Mouse (Mus musculus) spleen, postnatal 10 days (tissue): Measurements from ENCODE around the gene Igsf8.

ENCODE experiments used
- DNase-seq, 2 experiments: peaks; one replicate each; pipeline ENCODE4 v3.0.0; 2021 to 2022; ENCODE audit warnings: low spot score in 2 of 2

The Igsf8 gene

DNA sequence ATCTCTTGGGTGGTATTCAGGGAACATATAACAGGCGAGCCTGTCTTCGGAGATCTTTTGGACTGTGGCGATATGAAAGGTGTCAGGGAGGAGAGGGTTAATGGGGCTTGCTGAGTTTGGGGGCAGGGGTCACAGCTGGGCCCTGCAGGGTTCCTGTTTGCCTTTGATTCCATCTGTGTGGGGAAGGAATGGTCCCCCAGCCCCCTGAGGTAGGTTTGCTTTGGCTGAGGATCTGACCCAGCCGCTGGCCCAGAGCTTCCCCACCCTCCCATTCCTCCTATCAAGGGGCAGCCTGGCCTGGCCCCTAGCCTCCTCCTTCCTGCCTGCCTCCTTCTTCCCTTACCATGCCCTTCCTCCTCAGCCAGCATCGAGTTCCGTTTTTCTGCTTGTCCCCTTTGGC, 41.4 kb downstream of the Igsf8 start:
- no peak for DNase-seq

DNA sequence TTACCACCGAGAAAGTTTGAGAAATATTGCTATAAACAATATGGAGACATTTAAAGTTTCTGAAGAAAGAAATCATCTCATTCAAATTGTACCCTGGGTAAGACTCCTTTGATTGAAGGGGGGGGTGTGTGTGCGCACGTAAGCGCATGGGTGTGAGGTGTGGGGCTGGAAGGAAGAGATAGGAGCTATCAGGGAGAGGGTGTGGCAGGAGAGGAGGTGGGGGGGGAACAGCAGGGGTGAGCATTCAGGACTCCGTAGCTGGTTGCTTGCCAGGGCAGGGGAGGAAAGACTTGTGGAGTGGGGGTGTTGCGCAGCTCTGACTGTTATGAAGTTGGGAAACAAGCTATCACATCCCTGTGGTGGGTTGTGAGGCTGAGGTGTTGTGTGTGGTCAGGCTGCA, 43.0 kb downstream of the Igsf8 start:
- DNase-seq: no peak

DNA sequence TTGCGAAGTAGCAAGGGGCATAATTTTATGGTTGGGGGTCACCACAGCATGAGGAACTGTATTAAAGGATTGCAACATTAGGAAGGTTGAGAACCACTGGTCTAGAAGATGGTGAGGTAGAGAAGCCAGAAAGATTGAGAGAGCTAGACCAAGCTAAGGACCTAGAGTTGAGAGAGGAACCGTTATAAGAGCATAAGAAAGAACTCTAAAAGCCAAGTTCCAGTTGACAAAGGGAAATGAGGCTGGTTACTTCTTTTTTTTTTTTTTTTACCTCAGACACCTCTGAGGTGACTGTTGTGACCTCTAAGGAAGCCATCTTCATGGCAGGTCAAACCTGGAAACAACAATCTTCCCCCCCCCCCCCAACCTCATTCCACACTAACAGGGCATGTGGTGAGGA, 43.7 kb downstream of the Igsf8 start:
- DNase-seq: no peak

DNA sequence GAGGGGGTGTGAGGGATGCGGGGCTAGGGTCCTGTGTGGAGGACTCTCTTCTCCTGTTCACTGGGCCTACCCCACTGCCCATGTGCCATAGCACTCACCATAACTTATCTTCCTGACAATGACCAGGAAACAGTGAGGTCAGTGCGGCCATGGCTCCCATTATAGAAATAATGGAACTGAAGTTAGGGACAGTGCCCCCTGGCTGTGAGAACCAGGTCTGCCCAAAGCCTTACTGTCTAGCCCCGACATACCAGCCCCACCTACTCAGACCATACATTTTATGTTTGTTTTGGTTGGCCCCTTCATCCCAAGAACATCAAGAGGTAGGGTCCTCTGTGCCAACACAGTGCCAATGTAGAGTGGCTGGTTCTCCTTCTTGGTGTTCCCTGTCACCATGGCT, 44.2 kb downstream of the Igsf8 start:
- DNase-seq: peak in 1 of 2 experiments; percentile 45

DNA sequence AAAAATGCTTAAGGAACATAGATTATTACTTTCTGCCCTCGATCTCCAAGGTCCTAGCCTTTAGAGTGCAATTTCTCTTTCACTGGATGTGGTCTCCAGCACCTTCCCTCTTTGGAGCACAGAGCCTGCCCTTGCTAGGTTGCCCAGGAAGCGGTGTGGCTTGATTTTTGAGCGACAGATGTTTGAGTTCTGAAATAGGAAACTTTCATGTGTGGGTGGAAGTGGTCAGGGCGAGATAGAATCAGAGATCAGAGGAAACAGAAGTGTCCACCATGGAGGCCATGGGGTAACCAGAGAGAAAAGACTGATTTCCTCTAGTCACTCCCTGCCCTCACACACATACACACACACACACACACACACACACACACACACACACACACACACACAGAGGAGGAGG, 44.8 kb downstream of the Igsf8 start:
- no peak for DNase-seq

DNA sequence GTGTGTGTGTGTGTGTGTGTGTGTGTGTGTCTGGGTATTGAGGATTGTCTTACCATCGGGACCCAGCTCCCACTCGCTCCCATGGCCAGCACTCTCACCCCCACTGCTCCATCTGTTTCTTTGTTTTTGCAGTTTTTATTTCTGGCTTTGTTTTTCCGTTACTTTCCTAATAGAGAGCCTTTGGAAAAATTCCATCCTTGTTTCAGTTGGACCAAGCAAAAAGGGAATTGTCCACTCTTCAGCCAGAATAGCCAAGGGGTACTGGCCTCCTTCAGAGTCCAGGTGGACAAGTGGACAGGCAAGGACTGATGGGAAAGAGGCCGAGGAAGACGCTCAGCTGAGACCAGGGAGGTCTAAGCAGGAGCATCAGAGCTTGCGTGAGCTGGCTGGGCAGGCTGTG, 45.4 kb downstream of the Igsf8 start:
- no peak for DNase-seq

DNA sequence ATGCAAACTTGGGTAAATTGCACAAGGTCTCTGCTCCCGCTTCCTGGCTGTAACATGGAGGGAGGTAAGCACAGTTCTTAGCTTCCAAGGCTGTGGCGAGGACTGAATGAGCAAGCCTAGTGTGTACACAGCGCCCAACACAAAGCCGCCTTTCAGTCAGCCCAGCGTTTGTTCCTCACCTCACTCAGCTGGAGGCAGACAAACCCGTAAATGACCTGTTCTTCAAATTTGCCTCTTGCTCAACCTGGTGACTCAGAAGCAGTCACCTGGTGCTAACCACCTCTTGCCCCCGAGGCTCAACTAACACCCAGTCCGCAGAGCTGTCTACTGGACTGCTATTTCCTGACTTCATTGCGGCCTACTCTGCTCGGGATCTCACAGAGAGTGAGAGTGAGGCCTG, 46.5 kb downstream of the Igsf8 start:
- no peak for DNase-seq

DNA sequence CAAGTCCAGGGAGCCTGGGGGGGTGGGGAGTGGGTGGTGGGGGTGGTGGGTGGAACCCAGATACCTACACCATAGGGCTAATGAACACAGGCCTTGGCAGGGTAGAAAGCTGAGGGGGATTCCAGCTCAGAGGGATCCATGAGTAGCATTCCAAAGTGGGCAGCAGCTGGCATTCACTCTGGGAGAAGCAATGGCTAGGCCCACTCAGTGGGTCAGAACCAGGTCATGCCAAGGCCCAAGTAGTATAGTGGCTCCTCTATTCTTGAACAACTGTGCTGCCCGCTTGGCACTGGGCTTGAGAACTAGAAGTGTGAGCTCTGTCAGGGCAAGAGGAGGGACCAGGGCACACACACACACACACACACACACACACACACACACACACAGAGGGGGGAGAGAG, 47.0 kb downstream of the Igsf8 start:
- DNase-seq: no peak

DNA sequence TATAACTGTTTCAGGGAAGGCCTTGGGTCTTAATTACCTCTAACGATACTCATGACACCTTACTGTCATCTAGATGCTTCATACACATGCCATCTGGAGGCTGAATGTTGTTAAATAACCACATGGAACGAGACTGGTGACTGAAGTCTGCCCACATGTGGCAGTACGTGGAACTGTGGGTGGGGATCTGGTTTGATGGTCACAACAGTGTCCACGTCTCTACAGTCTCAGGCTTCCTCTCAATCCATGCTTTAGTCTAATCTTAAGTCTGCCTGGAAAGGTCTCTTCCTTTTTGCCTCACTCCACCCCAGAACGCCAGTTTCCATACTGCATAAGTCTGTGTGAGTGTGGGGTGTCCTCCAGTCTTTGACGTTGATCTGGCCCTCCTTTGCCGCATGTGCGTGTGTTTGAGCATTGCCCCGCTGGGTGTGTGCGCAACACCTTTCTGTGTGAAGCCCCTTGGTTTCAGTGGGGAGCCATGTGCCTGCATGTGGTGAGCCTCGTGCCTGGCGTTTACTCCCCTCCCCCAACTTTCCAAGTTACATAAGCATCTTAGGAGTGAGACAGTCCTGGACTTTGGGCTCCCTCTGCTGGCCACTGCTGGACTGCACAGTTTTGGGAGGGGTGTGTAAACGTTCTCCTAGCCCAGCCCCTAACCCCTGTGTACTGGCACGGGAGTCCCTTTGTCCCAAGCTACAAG, 48.4 kb downstream of the Igsf8 start:
- peak; percentile 80 to 88 for DNase-seq

DNA sequence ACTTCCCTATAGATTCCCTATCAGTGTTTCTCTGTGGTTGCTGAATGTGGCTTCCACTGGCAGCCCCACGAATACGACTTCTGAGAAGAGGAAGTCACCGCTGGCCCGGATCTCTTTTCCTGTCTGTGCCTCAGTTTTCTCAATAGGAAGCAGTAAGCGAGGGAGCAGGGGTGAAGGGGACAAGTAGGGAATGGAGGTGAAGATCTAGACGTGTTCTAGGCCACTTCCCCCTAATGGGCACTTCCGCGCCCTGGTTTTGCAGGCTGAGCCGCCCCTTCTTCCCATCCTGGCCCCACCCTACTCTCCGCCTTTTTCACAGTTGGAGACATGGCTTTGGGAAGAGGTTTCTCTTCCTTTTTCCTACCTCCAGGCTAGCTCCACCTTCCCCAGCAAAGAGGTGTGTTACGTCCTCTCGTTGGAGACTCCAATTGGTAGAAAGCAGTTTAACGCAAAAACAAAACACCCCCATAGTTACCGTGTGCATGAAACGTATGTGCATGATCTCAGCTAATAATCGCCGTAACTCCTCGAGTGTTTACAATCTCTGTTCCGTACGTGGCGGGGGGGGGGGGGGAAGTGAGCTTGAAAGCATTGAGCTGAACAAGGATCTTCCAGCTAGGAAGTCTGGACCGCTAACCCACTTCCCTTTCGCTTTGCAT, 49.9 kb downstream of the Igsf8 start:
- peak in 1 of 2 experiments; percentile 43 for DNase-seq

DNA sequence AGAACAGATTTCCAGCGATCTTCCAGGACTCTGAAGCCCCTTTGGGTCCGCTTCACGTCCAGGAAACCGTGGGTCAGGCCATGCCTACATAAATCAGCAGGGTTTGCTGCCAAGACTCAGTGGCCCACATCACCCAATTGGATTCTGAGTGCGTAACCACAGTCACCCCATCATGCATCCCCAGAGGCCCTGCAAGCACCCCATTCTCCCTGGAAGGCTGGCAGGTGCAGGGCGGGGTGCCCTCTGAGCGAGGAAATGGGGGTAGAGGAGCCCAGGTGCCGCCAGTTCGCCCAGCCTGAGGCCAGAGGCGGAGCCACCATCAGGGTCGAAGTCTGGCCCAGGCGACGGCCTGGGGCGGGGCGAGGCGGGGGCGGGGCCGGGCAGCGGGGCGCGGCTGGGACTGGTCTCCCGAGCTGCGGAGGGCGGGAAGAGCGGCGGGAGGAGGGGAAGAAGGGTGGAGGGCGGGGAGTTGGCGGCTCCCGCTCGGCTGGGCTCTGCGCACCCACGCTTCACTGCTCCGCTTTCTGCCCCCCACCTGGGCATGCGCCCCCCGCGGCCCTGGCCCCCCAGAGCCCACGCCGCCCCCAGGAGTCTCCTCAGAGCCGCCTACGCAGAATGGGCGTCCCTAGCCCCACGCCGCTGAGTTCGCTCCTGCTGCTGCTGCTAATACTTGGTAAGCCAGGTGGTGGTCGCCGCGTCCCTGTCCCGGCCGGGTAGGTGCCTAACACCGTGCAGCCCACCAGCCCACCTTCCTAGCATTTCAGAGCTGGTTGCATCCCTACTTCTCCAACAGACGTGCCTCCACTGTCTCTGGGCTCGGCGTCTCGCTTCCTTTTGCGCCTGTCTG, 50.7 kb downstream of the Igsf8 start:
- DNase-seq: peak; percentile 81 to 90

DNA sequence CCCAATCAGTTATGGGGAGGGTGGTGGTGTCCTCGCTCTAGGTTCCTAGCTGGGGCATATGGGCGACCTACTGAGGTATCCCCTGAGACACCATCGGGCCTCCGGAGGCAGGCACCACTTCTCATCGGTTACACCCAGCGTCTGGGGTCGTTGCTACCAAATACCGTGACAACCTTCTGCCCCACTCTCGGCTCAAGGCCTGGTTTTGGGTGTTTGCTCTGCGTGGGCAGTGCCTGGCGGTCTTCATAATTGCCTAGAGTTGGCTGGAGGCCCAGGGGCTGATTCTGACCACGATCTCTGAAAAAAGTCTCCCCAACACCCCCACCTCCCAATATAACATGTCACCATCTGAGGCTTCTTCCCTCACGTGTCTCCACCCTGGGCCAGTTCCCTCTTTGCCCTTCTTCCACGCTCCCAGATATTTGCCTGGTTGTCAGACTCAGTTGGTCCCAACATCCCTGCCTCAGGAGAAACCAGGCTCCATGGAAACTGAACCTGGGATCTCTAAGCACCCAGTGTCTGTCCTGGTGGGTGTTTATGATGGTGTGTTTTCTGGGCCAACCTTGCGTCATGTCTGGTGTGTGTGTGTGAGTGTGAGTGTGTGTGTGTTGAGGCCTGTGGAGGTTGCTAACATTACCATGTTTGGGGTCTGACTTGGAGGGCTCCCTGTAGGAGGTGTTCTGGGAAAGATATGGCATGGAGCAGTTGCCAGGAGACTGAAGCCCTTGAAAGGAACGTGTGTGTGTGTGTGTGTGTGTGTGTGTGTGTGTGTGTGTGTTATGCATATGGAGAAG, 51.5 kb downstream of the Igsf8 start:
- DNase-seq: peak in 1 of 2 experiments; percentile 64

DNA sequence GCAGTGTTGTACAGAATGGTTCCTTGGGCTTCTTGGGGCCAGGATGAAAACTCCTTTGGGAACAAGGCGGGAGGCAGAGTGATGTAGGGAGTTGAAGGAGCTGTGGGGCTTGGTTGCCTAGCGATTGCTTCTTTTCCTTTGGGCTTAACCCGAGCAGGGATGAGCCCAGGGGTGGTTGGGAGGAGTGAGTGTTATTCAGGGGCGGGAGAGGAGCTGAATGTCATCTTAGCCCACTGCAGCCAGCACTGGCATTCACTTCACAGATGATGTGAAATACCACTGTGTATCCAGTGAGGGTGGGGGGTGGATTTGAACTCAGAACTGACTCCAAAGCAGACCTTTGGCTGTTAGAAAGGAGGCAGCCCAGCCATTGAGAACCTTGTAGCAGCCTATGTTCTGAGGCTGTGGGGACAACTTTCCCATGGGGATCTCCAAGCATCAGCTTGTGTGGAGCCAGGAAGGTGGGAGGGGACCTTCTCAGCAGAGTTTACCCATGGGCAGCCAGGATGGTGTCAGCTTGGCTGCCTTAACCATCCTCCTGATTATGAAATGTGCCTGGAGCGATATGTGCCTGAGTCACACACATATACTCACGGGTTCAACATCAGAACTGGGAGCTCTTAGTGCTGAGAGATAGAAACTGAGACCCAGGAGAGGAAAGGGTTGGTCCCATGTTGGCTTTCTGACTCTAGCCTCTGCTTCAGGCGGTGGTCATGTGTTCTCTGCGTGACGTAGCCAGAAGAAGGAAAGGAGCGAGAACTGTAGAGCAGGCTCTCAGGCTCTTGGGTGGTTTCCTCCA, 52.4 kb downstream of the Igsf8 start:
- DNase-seq: no peak

DNA sequence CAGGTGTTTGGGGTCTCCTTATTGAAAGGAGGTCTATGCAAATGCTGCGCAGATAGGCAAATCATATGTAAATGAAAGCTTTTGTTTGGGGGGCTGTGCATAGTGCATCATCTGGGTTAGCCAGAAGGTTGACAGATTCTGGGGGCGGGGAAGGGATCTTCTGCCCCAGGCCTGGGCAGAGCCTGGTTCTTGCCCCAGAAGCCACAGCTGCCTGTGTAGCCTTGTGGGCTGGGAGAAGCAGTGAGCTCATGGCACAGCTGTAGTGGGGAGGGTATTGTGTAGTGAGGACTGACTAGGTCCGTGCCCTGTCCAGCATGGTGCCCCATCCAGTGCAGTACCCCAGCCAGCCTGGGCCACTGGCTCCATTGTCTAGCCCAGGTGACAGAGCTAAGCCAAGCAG, 53.5 kb downstream of the Igsf8 start:
- DNase-seq: no peak

DNA sequence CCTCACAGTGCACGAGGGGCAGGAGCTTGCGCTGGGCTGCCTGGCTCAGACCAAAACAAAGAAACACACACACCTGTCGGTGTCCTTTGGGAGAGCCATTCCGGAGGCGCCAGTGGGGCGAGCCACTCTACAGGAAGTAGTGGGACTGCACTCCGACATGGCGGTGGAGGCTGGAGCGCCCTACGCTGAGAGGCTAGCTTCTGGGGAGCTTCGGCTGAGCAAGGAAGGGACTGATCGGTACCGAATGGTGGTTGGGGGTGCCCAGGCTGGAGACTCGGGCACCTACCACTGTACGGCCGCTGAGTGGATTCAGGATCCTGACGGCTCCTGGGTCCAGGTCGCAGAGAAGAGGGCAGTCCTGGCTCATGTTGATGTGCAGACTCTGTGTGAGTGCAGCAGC, 56.0 kb downstream of the Igsf8 start:
- no peak for DNase-seq

DNA sequence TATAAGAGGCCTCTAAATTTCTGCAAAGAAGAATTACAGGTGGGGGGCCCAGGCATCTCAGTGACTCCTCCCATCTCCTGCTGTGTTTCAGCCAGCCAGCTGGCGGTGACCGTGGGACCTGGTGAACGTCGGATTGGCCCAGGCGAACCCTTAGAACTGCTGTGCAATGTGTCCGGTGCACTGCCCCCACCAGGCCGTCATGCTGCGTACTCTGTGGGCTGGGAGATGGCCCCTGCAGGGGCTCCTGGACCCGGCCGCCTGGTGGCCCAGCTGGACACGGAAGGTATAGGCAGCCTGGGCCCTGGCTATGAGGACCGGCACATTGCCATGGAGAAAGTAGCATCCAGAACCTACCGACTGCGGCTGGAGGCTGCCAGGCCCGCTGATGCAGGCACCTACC, 56.5 kb downstream of the Igsf8 start:
- no peak for DNase-seq

DNA sequence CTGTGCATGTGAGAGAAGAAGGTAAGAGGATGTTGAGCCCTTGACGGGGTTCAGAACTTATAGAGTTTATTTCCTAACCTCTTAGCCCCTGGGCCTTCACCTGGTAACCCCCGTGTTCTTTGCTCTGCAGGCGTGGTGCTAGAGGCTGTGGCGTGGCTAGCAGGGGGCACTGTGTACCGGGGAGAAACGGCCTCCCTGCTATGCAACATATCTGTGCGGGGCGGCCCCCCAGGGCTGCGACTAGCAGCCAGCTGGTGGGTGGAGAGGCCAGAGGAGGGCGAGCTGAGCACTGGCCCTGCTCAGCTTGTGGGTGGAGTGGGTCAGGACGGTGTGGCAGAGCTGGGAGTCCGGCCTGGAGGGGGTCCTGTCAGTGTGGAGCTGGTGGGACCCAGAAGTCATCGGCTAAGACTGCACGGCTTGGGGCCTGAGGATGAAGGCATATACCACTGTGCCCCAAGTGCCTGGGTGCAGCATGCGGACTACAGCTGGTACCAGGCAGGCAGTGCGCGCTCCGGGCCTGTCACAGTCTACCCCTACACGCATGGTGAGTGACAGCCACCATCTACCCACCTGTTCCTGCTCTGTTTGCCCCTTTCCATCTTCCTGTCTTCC, 57.1 kb downstream of the Igsf8 start:
- no peak for DNase-seq

DNA sequence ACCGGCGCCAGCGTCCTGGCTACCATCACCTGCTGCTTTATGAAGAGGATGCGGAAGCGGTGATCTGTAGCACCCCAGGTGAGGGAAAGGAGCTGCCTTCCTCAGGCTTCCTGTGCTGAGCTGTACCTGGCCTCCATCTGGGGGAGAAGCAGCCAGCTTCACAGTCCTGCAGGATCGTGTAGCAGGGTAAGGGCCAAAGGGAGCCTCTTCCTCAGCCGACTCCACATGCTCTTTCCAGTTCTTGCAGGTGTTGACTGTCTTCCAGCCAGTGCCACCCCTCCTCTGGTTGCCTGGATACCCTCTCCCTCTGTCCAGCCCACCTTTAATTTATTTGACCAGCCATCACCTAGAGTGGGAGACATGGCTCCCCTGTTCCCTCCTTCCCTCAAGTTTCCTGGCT, 57.9 kb downstream of the Igsf8 start:
- DNase-seq: no peak

DNA sequence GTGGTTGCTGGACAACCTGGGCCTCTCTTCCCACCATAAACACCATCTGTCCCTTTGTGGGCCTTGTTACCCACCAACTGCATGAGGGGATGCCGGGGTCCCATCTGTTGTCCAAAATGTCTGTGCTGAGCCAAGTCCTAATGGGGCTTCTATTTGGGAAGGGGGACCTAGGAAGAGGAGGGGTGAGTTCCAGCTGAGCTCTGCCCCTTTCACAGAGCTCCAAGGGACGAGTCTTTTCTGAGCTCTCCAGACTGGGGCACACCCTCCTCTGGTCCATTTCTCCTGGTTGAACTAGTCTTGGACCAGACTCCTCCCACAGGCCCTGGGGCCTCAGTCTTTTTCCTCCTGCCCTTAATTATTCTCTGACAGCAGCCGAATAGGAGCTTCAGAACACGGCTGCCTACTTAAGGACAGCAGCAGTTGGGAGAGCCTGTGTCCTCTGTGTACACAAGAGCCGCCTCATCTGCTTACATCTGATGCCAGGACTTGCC, 58.5 kb downstream of the Igsf8 start:
- no peak for DNase-seq

DNA sequence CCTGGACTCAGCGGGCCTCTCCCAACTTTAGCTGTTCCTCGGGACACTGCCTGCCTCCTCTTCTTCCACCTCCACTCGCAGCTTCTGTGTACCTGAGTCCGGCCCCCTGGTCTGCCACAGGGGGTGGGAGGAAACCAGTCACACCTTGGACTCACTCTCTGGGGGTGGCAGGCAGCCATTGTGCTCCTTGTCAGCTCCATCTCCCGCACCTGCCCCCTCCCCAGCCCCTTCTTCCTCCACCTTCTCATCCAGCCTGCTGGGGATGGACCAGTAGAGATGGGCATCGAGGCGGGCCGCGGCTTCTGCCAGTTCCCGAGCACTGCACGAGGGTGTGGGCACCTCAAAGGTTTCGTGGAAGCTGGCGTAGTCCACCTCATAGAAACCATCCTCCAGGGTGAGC, 61.3 kb downstream of the Igsf8 start:
- no peak for DNase-seq

DNA sequence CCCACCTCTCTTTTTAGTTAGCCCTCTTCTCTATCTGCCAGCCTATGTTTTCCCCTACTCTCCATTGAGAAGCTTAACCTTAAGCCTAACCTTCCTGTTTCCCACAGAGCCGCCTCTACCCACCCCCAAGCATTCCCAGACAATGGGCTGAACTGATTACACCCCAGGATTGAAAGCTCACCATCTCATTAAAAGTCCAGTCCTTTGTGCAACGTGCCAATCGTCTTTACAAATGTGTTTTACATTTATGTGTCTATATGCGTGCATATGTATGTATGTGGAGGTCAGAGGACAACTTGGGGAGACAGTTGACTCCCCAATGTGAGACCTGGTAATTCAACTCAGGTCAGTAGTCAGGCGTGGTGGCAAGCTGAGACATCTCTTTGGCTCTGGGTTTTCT, 61.9 kb downstream of the Igsf8 start:
- DNase-seq: no peak
